In the genomic region with DNA sequence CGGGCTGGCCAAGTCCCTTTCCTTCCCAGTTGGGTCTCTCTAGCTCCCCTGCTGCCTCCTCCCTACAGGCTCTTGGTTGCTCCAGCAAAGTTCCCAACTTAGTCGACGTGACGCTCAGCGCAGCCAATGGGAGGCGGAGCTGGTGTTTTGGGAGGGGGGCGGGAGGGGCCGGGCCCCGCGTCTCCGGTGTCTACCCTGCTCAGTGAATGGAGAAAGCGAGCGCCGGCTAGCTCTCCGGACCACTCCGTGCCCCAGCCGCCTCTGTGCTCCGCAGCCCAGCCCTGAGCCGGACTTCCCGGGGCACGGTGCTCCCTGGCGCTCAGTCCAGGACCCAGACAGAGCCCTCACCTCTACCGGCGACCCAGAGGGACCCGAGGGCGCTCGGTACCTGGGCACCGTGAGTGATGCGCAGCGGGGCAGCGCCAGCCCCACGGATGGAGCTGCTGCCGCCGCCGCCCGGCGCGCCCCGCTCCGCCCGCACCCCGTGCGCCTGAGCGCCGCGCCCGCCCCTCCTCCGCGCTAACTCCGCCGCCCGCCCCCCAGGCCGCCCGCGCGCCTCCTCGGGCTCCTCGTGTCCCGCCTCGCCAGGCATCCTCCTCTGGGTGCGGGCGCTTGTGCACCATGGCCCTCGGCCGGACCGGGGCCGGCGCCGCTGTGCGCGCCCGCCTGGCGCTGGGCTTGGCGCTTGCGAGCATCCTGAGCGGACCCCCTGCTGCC, we compare ENCODE assay signal across 8 mouse cellular contexts. TPM values are rescaled to one million over a fixed set of nuclear protein-coding genes. Genes with fewer than 3 reads are reported as not detected.
DNase-seq lines count a peak whose midpoint lies in the region; ATAC-seq and TF ChIP-seq lines count a peak whose summit lies in the region.

A gene (plus strand): TSS at position 331 of the 717 bp plus-strand sequence.

- peak; percentile 74 for ATAC-seq in frontal cortex, adult (ENCODE audit: low TSS enrichment)
- ATAC-seq in intestine, embryonic 14.5 days (replicated peaks; ENCODE audit: low FRiP score, low TSS enrichment, low read depth): peak; percentile 86
- ATAC-seq in midbrain, embryonic 13.5 days: peak; percentile 77

- 0 out of 2 replicates have a peak, but pooled peaks cover 14% of the 10 kb centered on the region for H3K27me3 ChIP-seq in intestine, embryonic 14.5 days (replicated peaks; ENCODE audit: control insufficient read depth, insufficient read depth, low read length)
- peaks cover 16% of the 10 kb centered on the region; the same call in 1 of the 2 replicates for H3K27me3 ChIP-seq in limb, embryonic 10.5 days (ENCODE audit: low read depth, poor library complexity, severe bottlenecking)
- H3K27me3 ChIP-seq in midbrain, embryonic 13.5 days: peaks cover 85% of the 10 kb centered on the region

- WGBS in intestine, embryonic 14.5 days: under 1% methylated on average over 50 of the region's 75 CpGs
- WGBS in limb, embryonic 10.5 days: under 1% methylated on average over 75 of the region's 75 CpGs
- WGBS in midbrain, embryonic 13.5 days: under 1% methylated on average over 52 of the region's 75 CpGs

- DNase-seq in frontal cortex, postnatal 14 days (ENCODE audit: low spot score in 2 of 2): no peak
- peak in 1 of 2 experiments; percentile 50 for DNase-seq in gastrocnemius, postnatal 4 days (ENCODE audit: low spot score in 2 of 2)
- peak; percentile 82 for DNase-seq in intestine, embryonic 14.5 days (ENCODE audit: low spot score)
- DNase-seq in limb, embryonic 10.5 days (ENCODE audit: low spot score): peak; percentile 86
- peak; percentile 62 for DNase-seq in testis, postnatal 10 days (ENCODE audit: low spot score)

- H3K27ac ChIP-seq in cortical plate, adult 2 months (ENCODE audit: insufficient read depth, low read length): peak within 1 kb of the TSS; percentile 93
- peak within 1 kb of the TSS; percentile 64 for H3K27ac ChIP-seq in intestine, embryonic 14.5 days (ENCODE audit: low read depth)
- peak within 1 kb of the TSS; percentile 96 for H3K27ac ChIP-seq in limb, embryonic 10.5 days
- H3K27ac ChIP-seq in midbrain, embryonic 13.5 days: no peak within 1 kb of the TSS

- no peaks in the 10 kb centered on the region; the same call in none of the 2 replicates for H3K4me1 ChIP-seq in cortical plate, adult 2 months (ENCODE audit: control insufficient read depth, insufficient read depth, low read length)
- peaks cover 21% of the 10 kb centered on the region for H3K4me1 ChIP-seq in intestine, embryonic 14.5 days (replicated peaks; ENCODE audit: control insufficient read depth, insufficient read depth, low read length)
- H3K4me1 ChIP-seq in limb, embryonic 10.5 days: peaks cover 78% of the 10 kb centered on the region
- peaks cover 17% of the 10 kb centered on the region for H3K4me1 ChIP-seq in midbrain, embryonic 13.5 days (replicated peaks)

- no peaks in the 10 kb centered on the region for H3K9me3 ChIP-seq in intestine, embryonic 14.5 days (ENCODE audit: control insufficient read depth, low read length)
- no peaks in the 10 kb centered on the region for H3K9me3 ChIP-seq in limb, embryonic 10.5 days (replicated peaks)
- H3K9me3 ChIP-seq in midbrain, embryonic 13.5 days: no peaks in the 10 kb centered on the region

- H3K36me3 ChIP-seq in intestine, embryonic 14.5 days (ENCODE audit: control insufficient read depth, insufficient read depth, low read length): no peaks in the 10 kb centered on the region
- peaks cover under 1% of the 10 kb centered on the region; the same call in 1 of the 2 replicates for H3K36me3 ChIP-seq in limb, embryonic 10.5 days
- no peaks in the 10 kb centered on the region for H3K36me3 ChIP-seq in midbrain, embryonic 13.5 days

- no peak for TF ChIP-seq CTCF in cortical plate, adult 2 months (IDR thresholded peaks at IDR 0.05; ENCODE audit: extremely low read depth, insufficient read depth, low read length)

- H3K4me3 ChIP-seq in cortical plate, adult 2 months (ENCODE audit: insufficient read depth, low read length): peak within 1 kb of the TSS; percentile 99
- peak within 1 kb of the TSS; percentile 63 for H3K4me3 ChIP-seq in intestine, embryonic 14.5 days (ENCODE audit: low read depth, low read length)
- peak within 1 kb of the TSS; percentile 97 for H3K4me3 ChIP-seq in limb, embryonic 10.5 days
- peak within 1 kb of the TSS; percentile 59 for H3K4me3 ChIP-seq in midbrain, embryonic 13.5 days (replicated peaks)

- peak within 1 kb of the TSS; percentile 49 for H3K9ac ChIP-seq in intestine, embryonic 14.5 days (ENCODE audit: low read length)
- peak within 1 kb of the TSS; percentile 65 for H3K9ac ChIP-seq in midbrain, embryonic 13.5 days (replicated peaks)

- peak; percentile 36; the same call in 1 of the 2 replicates for TF ChIP-seq POLR2A in cortical plate, adult 2 months (IDR thresholded peaks at IDR 0.05; ENCODE audit: extremely low read depth, insufficient read depth, low read length)

- H3K4me2 ChIP-seq in intestine, embryonic 14.5 days (ENCODE audit: low read length): peak within 1 kb of the TSS; percentile 72
- peak within 1 kb of the TSS; percentile 98 for H3K4me2 ChIP-seq in midbrain, embryonic 13.5 days (replicated peaks)

RNA-seq across cellular contexts. Expression of the gene that starts here (rescaled TPM):
- polyA plus RNA-seq in cortical plate, adult 2 months (2012; rRNA removed): 15.8 and 16.8 TPM in 2 replicates
- total RNA-seq in gastrocnemius, postnatal 4 days (2021): 10 to 100 TPM; 17.0 to 24.0 TPM
- polyA plus RNA-seq in intestine, embryonic 14.5 days (2014; fragmentation: Nextera tagmentation; extraction: Ambion mirVana): 20.8 and 27.6 TPM in 2 replicates
- polyA plus RNA-seq in limb, embryonic 10.5 days (2016; fragmentation: Nextera tagmentation; extraction: Ambion mirVana): 20.2 and 21.9 TPM in 2 replicates
- 3.9 and 6.6 TPM in 2 replicates for polyA plus RNA-seq in midbrain, embryonic 13.5 days (2015; fragmentation: Nextera tagmentation; extraction: Ambion mirVana)

Comparison
In these comparisons a context has a peak if more than half of its experiments do, and no peak if none do; other contexts are left out.
1. DNase-seq: peak in intestine, embryonic 14.5 days (single experiment), limb, embryonic 10.5 days (single experiment) and testis, postnatal 10 days (single experiment); none in frontal cortex, postnatal 14 days (0 of 2).
2. Peak in every context shown above with its lines, with median percentiles within 50 percentile points of each other: ATAC-seq and H3K4me3 ChIP-seq.